Mouse (Mus musculus): ENCODE results near the gene Foxo1. TPM values are rescaled to one million over a fixed set of nuclear protein-coding genes. Genes with fewer than 3 reads are reported as not detected.

Gene Foxo1
- polyA plus RNA-seq, 2 experiments: 1.0 to 1.4 TPM

GRCm38 (mm10) chr3:52338761-52339160 is 70.6 kb downstream of the Foxo1 start:
- Histone ChIP-seq H3K9ac (replicated peaks) (no peak overlapping the region), H3K9me3 (ENCODE audit: control insufficient read depth, low read length) (no peaks in the 10 kb centered on the region), H3K4me3 (ENCODE audit: insufficient read depth in 1 of 2, low read depth in 2 of 2, low read length in 2 of 2) (no peak overlapping the region), H3K4me2 (ENCODE audit: low read depth) (no peak overlapping the region), H3K4me1 (replicated peaks; ENCODE audit: control insufficient read depth in 2 of 2, insufficient read depth in 2 of 2, low read length in 1 of 2) (peaks cover 0 to 14% of the 10 kb centered on the region in 2 experiments; a peak in 2 of 4 replicates), H3K27ac (no peak overlapping the region), H3K27me3 (ENCODE audit: control insufficient read depth, insufficient read depth, low read length) (no peaks in the 10 kb centered on the region), H3K36me3 (replicated peaks; ENCODE audit: control insufficient read depth, insufficient read depth, low read depth) (no peaks in the 10 kb centered on the region)
- WGBS (ENCODE audit: insufficient replicate concordance): 15% methylated on average over 4 of the region's 4 CpGs
- ATAC-seq (ENCODE audit: insufficient read depth): no peak
- TF ChIP-seq CTCF (IDR thresholded peaks at IDR 0.05; ENCODE audit: low read depth) (no peak), EP300 (IDR thresholded peaks at IDR 0.05; ENCODE audit: low read depth) (no peak)
- DNase-seq (ENCODE audit: low read depth in 3 of 3, low spot score in 3 of 3): no peak

DNA sequence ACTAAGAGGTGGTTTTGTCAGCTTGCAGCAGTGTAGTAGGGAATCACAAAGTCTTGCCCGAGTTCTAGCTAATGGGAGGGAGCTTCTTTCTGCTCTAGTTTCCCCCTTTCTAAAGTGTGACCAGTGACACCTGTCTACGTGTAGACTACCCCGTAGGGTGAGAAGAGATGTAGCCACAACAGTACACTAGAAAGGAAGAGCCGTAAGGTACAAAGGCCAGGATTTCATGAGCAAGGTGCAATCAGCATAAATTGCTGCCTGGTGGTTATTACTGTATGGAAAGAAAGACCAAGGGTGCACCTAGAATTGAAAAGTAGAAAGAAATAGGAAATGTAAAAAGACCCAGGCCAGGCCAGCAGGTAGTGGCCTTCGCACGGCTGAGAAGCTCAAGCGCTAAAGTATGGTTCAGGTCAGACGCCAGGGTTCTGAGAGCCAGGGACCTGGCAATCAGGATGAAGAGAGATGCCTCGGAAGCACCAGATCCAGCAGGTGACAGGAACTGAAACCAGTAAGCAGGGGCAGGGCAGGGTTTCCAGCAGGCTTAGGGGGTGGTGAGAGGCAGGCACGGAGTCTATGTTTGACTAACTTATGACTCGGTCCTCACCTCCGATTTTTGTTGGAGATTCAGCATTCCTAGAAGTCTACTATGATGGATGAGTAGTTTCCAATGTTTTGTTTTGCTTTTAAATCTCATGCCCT is 72.3 kb downstream of the Foxo1 start:
- DNase-seq (ENCODE audit: low read depth in 3 of 3, low spot score in 3 of 3) (no peak), ATAC-seq (ENCODE audit: insufficient read depth) (no peak)
- H3K9ac ChIP-seq (replicated peaks): no peak overlapping the region
- no peak overlapping the region for H3K4me2 ChIP-seq (ENCODE audit: low read depth)
- peaks cover 0 to 14% of the 10 kb centered on the region in 2 experiments; a peak in 2 of 4 replicates for H3K4me1 ChIP-seq (replicated peaks; ENCODE audit: control insufficient read depth in 2 of 2, insufficient read depth in 2 of 2, low read length in 1 of 2)
- H3K27ac ChIP-seq: no peak overlapping the region
- H3K9me3 ChIP-seq (ENCODE audit: control insufficient read depth, low read length): no peaks in the 10 kb centered on the region
- no peak for TF ChIP-seq EP300 (IDR thresholded peaks at IDR 0.05; ENCODE audit: low read depth)
- no peak for TF ChIP-seq CTCF (IDR thresholded peaks at IDR 0.05; ENCODE audit: low read depth)
- no peak overlapping the region for H3K4me3 ChIP-seq (ENCODE audit: insufficient read depth in 1 of 2, low read depth in 2 of 2, low read length in 2 of 2)
- no peaks in the 10 kb centered on the region for H3K36me3 ChIP-seq (replicated peaks; ENCODE audit: control insufficient read depth, insufficient read depth, low read depth)
- WGBS (ENCODE audit: insufficient replicate concordance): 69% methylated on average over 12 of the region's 12 CpGs
- no peaks in the 10 kb centered on the region for H3K27me3 ChIP-seq (ENCODE audit: control insufficient read depth, insufficient read depth, low read length)

GRCm38 (mm10) chr3:52342226-52342625 is 74.1 kb downstream of the Foxo1 start:
- Histone ChIP-seq H3K4me1 (replicated peaks; ENCODE audit: control insufficient read depth in 2 of 2, insufficient read depth in 2 of 2, low read length in 1 of 2) (peaks cover 0 to 14% of the 10 kb centered on the region in 2 experiments; a peak in 2 of 4 replicates), H3K9me3 (ENCODE audit: control insufficient read depth, low read length) (no peaks in the 10 kb centered on the region), H3K27me3 (ENCODE audit: control insufficient read depth, insufficient read depth, low read length) (no peaks in the 10 kb centered on the region), H3K4me2 (ENCODE audit: low read depth) (no peak overlapping the region), H3K36me3 (replicated peaks; ENCODE audit: control insufficient read depth, insufficient read depth, low read depth) (no peaks in the 10 kb centered on the region), H3K9ac (replicated peaks) (no peak overlapping the region), H3K27ac (no peak overlapping the region), H3K4me3 (ENCODE audit: insufficient read depth in 1 of 2, low read depth in 2 of 2, low read length in 2 of 2) (no peak overlapping the region)
- TF ChIP-seq CTCF (IDR thresholded peaks at IDR 0.05; ENCODE audit: low read depth) (no peak), EP300 (IDR thresholded peaks at IDR 0.05; ENCODE audit: low read depth) (no peak)
- WGBS (ENCODE audit: insufficient replicate concordance): 40% methylated on average over 3 of the region's 3 CpGs
- ATAC-seq (ENCODE audit: insufficient read depth) (no peak), DNase-seq (ENCODE audit: low read depth in 3 of 3, low spot score in 3 of 3) (no peak)

DNA sequence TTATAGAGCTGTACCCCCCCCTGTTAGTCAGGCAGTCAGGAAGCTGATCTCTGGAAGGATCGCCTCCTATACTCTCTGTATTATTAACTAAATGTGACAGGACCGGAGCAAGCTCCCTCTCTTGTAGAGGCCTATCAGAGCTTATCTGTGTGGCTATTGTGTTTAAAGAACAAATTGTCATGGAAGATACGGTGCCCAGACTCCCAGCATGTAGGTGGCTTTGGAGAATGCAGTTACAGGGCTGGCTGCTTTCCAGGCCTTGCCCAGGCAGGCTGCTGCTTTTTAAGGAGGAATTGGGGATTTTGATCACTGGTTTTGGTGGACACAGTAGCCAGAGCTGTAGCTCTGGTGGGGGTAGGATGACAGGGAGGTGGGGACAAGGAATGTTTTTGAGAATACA is 74.7 kb downstream of the Foxo1 start:
- no peak overlapping the region for H3K4me2 ChIP-seq (ENCODE audit: low read depth)
- ATAC-seq (ENCODE audit: insufficient read depth) (no peak), DNase-seq (ENCODE audit: low read depth in 3 of 3, low spot score in 3 of 3) (no peak)

DNA sequence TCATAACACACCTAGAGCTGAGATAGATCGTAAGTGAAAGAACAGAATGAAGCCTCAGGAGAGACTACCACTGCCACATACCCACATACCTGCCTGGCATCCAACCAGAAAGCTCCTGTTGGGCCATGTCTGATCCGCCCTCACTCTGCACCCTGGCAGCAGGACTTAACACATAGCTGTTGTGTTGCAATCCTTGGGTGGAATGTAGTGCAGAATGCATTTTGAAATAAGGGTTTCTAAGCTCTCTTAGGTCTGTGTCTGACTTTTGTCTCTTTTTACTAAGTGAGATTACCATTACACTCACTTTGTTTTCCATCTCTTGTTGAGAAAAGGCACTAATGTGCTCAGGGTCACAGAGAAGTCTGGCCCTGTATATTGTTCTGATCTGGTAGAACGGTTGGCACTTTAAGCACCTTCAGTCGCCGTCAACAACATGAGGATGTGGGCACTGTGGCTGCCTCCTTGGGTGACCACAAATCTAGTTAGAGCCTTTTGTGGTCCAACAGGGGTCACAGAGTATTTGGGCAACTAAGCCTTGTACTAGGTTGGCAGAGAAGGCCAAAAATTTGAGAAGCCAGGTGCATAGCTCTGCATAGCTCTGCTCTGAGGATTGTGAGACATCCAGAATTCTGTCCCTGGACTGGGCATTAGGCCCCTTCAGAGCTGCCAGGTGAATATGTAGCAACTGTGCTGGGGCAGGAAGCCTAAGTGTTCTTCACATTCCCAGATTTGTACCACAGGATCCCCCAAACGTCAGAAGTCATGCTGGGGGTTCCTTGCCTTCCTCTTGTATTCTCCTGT is 75.3 kb downstream of the Foxo1 start:
- no peak for TF ChIP-seq CTCF (IDR thresholded peaks at IDR 0.05; ENCODE audit: low read depth)
- TF ChIP-seq EP300 (IDR thresholded peaks at IDR 0.05; ENCODE audit: low read depth): no peak
- H3K36me3 ChIP-seq (replicated peaks; ENCODE audit: control insufficient read depth, insufficient read depth, low read depth): no peaks in the 10 kb centered on the region
- H3K27me3 ChIP-seq (ENCODE audit: control insufficient read depth, insufficient read depth, low read length): no peaks in the 10 kb centered on the region
- no peak overlapping the region for H3K27ac ChIP-seq
- H3K4me1 ChIP-seq (replicated peaks; ENCODE audit: control insufficient read depth in 2 of 2, insufficient read depth in 2 of 2, low read length in 1 of 2): peaks cover 0 to 14% of the 10 kb centered on the region in 2 experiments; a peak in 2 of 4 replicates
- H3K4me3 ChIP-seq (ENCODE audit: insufficient read depth in 1 of 2, low read depth in 2 of 2, low read length in 2 of 2): no peak overlapping the region
- H3K4me2 ChIP-seq (ENCODE audit: low read depth): no peak overlapping the region
- 39% methylated on average over 6 of the region's 6 CpGs for WGBS (ENCODE audit: insufficient replicate concordance)
- H3K9ac ChIP-seq (replicated peaks): no peak overlapping the region
- ATAC-seq (ENCODE audit: insufficient read depth) (no peak), DNase-seq (ENCODE audit: low read depth in 3 of 3, low spot score in 3 of 3) (no peak)
- H3K9me3 ChIP-seq (ENCODE audit: control insufficient read depth, low read length): no peaks in the 10 kb centered on the region

More for the DNA sequence above, 74.7 kb downstream of the Foxo1 start:
- Histone ChIP-seq H3K4me1 (replicated peaks; ENCODE audit: control insufficient read depth in 2 of 2, insufficient read depth in 2 of 2, low read length in 1 of 2) (peaks cover 0 to 14% of the 10 kb centered on the region in 2 experiments; a peak in 2 of 4 replicates), H3K27ac (no peak overlapping the region), H3K36me3 (replicated peaks; ENCODE audit: control insufficient read depth, insufficient read depth, low read depth) (no peaks in the 10 kb centered on the region), H3K9me3 (ENCODE audit: control insufficient read depth, low read length) (no peaks in the 10 kb centered on the region), H3K4me3 (ENCODE audit: insufficient read depth in 1 of 2, low read depth in 2 of 2, low read length in 2 of 2) (no peak overlapping the region), H3K27me3 (ENCODE audit: control insufficient read depth, insufficient read depth, low read length) (no peaks in the 10 kb centered on the region), H3K9ac (replicated peaks) (no peak overlapping the region)
- WGBS (ENCODE audit: insufficient replicate concordance): 9% methylated on average over 3 of the region's 3 CpGs
- TF ChIP-seq CTCF (IDR thresholded peaks at IDR 0.05; ENCODE audit: low read depth) (no peak), EP300 (IDR thresholded peaks at IDR 0.05; ENCODE audit: low read depth) (no peak)

Data from liver, embryonic 14.5 days (tissue).